Mouse (Mus musculus) embryo, embryonic 11 days (tissue): ENCODE results near the gene Mrps2.
"Not testable (repeated sequence)": the region's sequence is repeated elsewhere in the genome, so short reads cannot be mapped to it uniquely, and the experiment has no call there.

Experiments
- DNase-seq: peaks from one replicate; pipeline ENCODE4 v3.0.0-alpha.2; 2015

The Mrps2 gene

GRCm38 (mm10) chr2:28477993-28478392, 10.1 kb downstream of the Mrps2 start:
- DNase-seq, result not testable (repeated sequence)

GRCm38 (mm10) chr2:28479208-28480204, 11.6 kb downstream of the Mrps2 start:
- DNase-seq, result no peak

DNA sequence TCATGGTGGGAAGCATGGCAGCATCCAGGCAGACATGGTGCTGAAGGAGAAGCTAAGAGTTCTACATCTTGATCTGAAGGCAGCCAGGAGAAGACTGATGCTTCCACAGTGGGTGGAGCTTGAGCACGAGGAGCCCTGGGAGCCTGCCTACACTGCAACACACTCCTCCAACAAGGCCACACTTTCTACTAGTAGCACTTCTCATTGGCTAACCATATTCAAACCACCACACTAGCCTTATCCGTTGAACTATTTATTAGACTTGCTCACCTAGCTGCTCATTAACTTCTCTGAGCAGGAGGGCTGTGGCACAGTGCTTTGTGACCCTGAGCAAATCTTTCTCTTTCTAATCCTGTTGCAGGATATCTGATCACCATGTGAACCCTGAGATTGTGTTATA, 16.0 kb downstream of the Mrps2 start:
- no peak for DNase-seq

GRCm38 (mm10) chr2:28494521-28494920, 26.7 kb downstream of the Mrps2 start:
- no peak for DNase-seq

DNA sequence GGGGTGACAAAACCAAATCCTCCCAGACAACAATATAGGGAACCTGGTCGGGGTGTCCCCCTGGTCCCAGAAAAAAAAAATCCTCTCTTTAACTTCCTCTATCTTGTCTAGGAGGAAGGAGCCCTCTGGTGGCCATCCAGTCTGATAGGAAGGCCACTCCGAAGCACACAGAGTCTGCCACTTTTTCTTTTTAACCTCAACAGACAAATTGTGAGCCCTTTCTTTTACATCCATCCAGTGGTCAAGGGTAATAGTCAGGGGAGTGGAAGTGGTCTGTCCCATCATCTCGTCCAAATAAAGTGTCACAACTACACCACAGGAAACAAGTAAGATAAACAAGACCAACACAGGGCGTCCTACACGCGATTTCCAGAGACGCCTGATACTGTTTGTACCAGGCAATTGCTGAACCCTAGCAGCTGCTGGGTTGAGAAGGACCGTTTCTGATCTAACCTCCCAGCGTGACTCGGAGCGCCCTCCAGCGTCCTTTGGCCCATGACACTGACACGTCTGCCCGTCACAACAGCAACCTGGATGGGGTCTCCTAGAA, 27.4 kb downstream of the Mrps2 start:
- no peak for DNase-seq

GRCm38 (mm10) chr2:28495801-28496595, 28.1 kb downstream of the Mrps2 start:
- DNase-seq, result no peak

- DNase-seq, result no peak
Observed at GRCm38 (mm10) chr2:28496671-28497070, 28.8 kb downstream of the Mrps2 start, which contains the start of gene Gbgt1. Gbgt1 (plus strand) TSS chr2:28496891.

DNA sequence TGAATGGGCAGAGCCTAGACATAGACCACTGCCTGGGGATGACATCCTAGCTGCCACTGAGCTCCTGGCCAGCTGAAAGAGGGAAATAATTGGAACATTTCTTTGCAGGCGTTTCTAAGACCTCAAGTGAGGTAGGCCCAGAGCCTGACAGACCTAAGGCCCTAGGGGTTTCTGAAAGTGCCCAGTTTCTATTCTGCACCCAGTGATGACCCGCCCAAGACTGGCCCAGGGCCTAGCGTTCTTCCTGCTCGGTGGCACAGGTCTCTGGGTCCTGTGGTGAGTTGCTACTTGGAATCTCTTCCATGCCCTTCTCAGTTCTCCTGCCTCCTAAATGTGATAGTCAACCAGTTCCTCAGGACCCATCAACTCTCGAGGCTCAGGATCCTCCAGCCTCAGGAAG, 29.7 kb downstream of the Mrps2 start:
- DNase-seq, result no peak

DNA sequence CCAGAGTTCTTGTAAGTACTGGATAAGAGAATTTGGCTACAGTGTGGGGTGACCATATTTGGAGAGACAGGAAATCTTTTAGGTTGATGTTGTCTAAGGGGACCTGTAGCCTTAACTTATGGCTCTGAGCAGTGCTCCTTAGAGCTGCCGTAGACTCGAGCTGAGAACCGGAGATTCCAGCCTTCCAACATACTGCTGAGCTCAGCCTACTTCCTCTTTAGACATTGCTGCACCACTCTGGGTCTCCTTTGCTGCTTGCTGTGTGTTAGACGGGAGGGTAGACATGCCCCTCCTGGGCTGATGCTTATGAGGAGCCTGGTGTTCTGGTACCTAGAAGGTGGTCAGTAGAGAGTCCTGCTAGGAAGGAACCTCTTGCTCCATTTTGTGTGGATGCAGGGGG, 30.6 kb downstream of the Mrps2 start:
- no peak for DNase-seq

DNA sequence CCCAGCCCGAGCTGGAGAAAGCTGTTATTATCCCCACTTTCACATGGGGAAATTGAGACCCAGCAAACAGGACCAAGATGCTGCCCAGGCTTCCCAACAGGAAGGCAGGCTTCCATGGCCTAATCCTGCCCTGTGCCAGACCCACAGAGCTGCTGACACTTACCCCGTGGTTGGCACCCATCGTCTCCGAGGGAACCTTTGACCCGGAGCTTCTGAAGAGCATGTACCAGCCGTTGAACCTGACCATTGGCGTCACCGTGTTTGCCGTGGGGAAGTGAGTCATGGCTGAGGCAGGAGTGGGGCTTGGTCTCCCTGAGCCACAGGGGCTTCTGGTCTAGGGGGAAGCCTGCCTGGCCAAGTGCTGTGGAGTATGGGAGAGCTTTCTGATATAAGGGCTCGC, 35.1 kb downstream of the Mrps2 start:
- DNase-seq, result no peak

DNA sequence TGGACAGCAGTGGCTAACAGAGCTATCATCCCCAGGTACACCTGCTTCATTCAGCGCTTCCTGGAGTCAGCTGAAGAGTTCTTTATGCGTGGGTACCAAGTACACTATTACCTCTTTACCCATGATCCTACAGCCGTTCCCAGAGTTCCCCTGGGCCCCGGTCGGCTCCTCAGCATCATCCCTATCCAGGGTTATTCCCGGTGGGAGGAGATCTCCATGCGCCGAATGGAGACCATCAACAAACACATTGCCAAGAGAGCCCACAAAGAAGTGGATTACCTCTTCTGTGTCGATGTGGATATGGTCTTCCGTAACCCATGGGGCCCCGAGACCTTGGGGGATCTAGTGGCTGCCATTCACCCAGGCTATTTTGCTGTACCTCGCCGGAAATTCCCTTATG, 36.8 kb downstream of the Mrps2 start:
- DNase-seq, result no peak

- DNase-seq, result no peak
Observed at GRCm38 (mm10) chr2:28505795-28506194, 37.9 kb downstream of the Mrps2 start, which contains the start of gene Gm10134. Gm10134 (plus strand) TSS chr2:28506095.

DNA sequence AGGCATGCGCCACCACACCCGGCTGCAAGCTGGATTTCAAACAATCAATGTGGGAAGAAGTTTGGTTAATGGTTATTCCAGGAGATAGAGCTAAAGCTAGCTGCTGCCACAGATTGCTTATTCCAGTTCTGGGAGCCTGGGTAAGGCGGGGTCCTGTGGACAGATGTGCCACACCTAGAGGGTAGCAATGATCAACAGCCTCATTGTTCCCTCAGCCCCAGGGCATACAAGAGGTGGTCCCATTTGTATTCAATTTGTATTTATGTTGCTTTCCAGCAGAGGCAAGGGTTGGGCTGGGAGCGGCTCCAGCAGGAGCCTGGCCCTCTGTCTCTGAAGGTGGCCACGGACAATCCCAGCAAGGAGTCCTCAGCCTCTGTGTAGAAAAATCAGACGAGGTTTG, 38.4 kb downstream of the Mrps2 start:
- no peak for DNase-seq

DNA sequence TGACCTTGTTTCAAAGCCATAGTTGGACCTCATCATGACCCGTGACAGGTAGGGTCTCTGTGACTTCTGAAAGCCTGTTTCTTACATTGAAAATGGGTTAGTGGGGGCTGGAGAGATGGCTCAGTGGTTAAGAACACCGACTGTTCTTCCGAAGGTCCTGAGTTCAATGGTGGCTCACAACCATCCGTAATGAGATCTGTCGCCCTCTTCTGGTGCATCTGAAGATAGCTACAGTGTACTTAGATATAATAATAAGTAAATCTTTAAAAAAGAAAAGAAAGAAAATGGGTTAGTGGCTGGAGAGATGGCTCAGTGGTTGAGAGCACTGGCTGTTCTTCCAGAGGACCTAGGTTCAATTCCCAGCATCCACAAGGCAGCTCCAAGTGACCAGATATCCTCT, 43.7 kb downstream of the Mrps2 start:
- not testable (repeated sequence) for DNase-seq

GRCm38 (mm10) chr2:28512798-28513401, 45.0 kb downstream of the Mrps2 start, which contains the start of gene Ralgds:
Ralgds (plus strand) TSS chr2:28513125.
- peak; percentile 86 for DNase-seq

GRCm38 (mm10) chr2:28513431-28514370, 45.8 kb downstream of the Mrps2 start:
- peak; percentile 59 for DNase-seq

- peak; percentile 91 for DNase-seq
Observed at GRCm38 (mm10) chr2:28514489-28514888, 46.6 kb downstream of the Mrps2 start.

GRCm38 (mm10) chr2:28517206-28517909, 49.5 kb downstream of the Mrps2 start:
- DNase-seq, result peak; percentile 85

GRCm38 (mm10) chr2:28518231-28518630, 50.4 kb downstream of the Mrps2 start:
- no peak for DNase-seq

DNA sequence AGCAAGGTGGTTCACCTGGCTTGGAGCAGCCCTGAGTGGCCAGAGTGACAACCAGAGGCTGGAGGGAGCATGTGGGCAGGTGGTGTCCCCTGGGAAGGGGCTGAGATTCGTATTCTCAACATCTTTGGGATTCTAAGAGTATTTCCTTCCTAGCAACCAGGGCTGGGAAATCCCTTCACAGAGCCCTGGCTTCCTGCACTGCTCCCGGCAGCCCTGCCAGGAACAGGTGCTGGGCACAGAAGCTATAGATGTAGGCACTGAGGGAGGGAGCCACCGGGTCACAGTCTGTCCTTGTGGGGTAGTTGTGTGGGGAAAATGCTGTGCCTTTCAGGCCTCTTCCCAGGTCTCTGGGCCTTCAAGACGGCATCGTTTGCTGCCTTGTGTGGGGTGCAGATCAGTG, 52.7 kb downstream of the Mrps2 start:
- DNase-seq, result no peak
